Comparison of ENCODE assay signal across 21 mouse cellular contexts in genomic region chr2:5203146-5203545, GRCm38 (mm10).
DNase-seq lines count a peak whose midpoint lies in the region; ATAC-seq lines count a peak whose summit lies in the region.
"Had no signal": no experiment of that assay in that cellular context is flagged by ENCODE, and none has a peak within 500 bp of the region (broad histone marks: within the 10 kb centered on the region; RNA-seq: fewer than 3 reads in every experiment).

No protein-coding gene starts in this region.

- H3K36me3 ChIP-seq in embryonic facial prominence, embryonic 14.5 days (ENCODE audit: control insufficient read depth, insufficient read depth, low read length) = no peaks in the 10 kb centered on the region
- H3K36me3 ChIP-seq in embryonic facial prominence, embryonic 10.5 days (replicated peaks) = no peaks in the 10 kb centered on the region
- no peaks in the 10 kb centered on the region for H3K36me3 ChIP-seq in embryonic facial prominence, embryonic 15.5 days
- H3K36me3 ChIP-seq: embryonic facial prominence, embryonic 13.5 days; forebrain, embryonic 10.5 days; forebrain, embryonic 12.5 days had no signal

- H3K9ac ChIP-seq in embryonic facial prominence, embryonic 14.5 days (ENCODE audit: low read depth, low read length) = no peak overlapping the region
- no peak overlapping the region for H3K9ac ChIP-seq in embryonic facial prominence, embryonic 15.5 days
- H3K9ac ChIP-seq: embryonic facial prominence, embryonic 13.5 days; forebrain, embryonic 12.5 days had no signal

- DNase-seq in embryonic facial prominence, embryonic 14.5 days (ENCODE audit: low spot score) = peak; percentile 60
- DNase-seq in embryonic facial prominence, embryonic 10.5 days (ENCODE audit: low spot score) = no peak
- DNase-seq in 3T3-L1 (ENCODE audit: low read depth, low spot score) = peak; percentile 23
- DNase-seq in right cerebral cortex, adult 18-20 months = no peak
- DNase-seq: adrenal gland, adult 8-10 months; adrenal gland, postnatal 14 days; adrenal gland, postnatal 36 days; cerebellum, adult 11-12 months; cerebellum, adult 2 months; cerebellum, adult 9-10 months; cerebellum, postnatal 10 days; cerebellum, postnatal 25 days had no signal

- peaks cover 4% of the 10 kb centered on the region; the same call in 1 of the 2 replicates for H3K4me1 ChIP-seq in embryonic facial prominence, embryonic 14.5 days (ENCODE audit: control insufficient read depth, insufficient read depth, low read length)
- 0 out of 2 replicates have a peak, but pooled peaks cover 3% of the 10 kb centered on the region for H3K4me1 ChIP-seq in embryonic facial prominence, embryonic 10.5 days
- peaks cover 25% of the 10 kb centered on the region for H3K4me1 ChIP-seq in embryonic facial prominence, embryonic 15.5 days
- H3K4me1 ChIP-seq: forebrain, embryonic 10.5 days; forebrain, embryonic 12.5 days had no signal

- no peak overlapping the region for H3K4me3 ChIP-seq in embryonic facial prominence, embryonic 14.5 days (ENCODE audit: low read depth, low read length)
- H3K4me3 ChIP-seq in embryonic facial prominence, embryonic 10.5 days = no peak overlapping the region
- no peak overlapping the region for H3K4me3 ChIP-seq in embryonic facial prominence, embryonic 15.5 days (replicated peaks)
- H3K4me3 ChIP-seq: embryonic facial prominence, embryonic 13.5 days; erythroblast, embryonic 14.5 days; forebrain, embryonic 10.5 days; forebrain, embryonic 12.5 days had no signal

- no peaks in the 10 kb centered on the region for H3K27me3 ChIP-seq in embryonic facial prominence, embryonic 14.5 days (replicated peaks; ENCODE audit: control insufficient read depth, insufficient read depth, low read length)
- no peaks in the 10 kb centered on the region for H3K27me3 ChIP-seq in embryonic facial prominence, embryonic 10.5 days (replicated peaks; ENCODE audit: low read depth, poor library complexity, severe bottlenecking)
- H3K27me3 ChIP-seq in embryonic facial prominence, embryonic 15.5 days = no peaks in the 10 kb centered on the region
- H3K27me3 ChIP-seq: embryonic facial prominence, embryonic 13.5 days; forebrain, embryonic 12.5 days; Patski had no signal

- H3K9me3 ChIP-seq in embryonic facial prominence, embryonic 14.5 days (ENCODE audit: control insufficient read depth, low read length) = no peaks in the 10 kb centered on the region
- H3K9me3 ChIP-seq in embryonic facial prominence, embryonic 10.5 days = no peaks in the 10 kb centered on the region
- H3K9me3 ChIP-seq in embryonic facial prominence, embryonic 15.5 days (replicated peaks) = no peaks in the 10 kb centered on the region
- H3K9me3 ChIP-seq: embryonic facial prominence, embryonic 13.5 days; forebrain, embryonic 10.5 days; forebrain, embryonic 12.5 days had no signal

- no peak for ATAC-seq in embryonic facial prominence, embryonic 14.5 days (ENCODE audit: low read depth)
- no peak for ATAC-seq in embryonic facial prominence, embryonic 15.5 days (ENCODE audit: insufficient number of reproducible peaks, low FRiP score, low TSS enrichment, low read depth)
- ATAC-seq: activated CD4-positive, CD25-positive, alpha-beta regulatory T cell, adult 4 months; forebrain, embryonic 14.5 days; forebrain, embryonic 16.5 days; Patski had no signal

- 52% methylated on average over 1 of the region's 1 CpGs for WGBS in embryonic facial prominence, embryonic 14.5 days
- WGBS in embryonic facial prominence, embryonic 10.5 days = 70% methylated on average over 1 of the region's 1 CpGs
- WGBS in embryonic facial prominence, embryonic 15.5 days = 41% methylated on average over 1 of the region's 1 CpGs

- H3K4me2 ChIP-seq in embryonic facial prominence, embryonic 14.5 days (ENCODE audit: low read depth, low read length) = no peak overlapping the region
- no peak overlapping the region for H3K4me2 ChIP-seq in embryonic facial prominence, embryonic 15.5 days (replicated peaks)
- H3K4me2 ChIP-seq: embryonic facial prominence, embryonic 13.5 days; forebrain, embryonic 12.5 days had no signal

- no peak overlapping the region for H3K27ac ChIP-seq in embryonic facial prominence, embryonic 14.5 days (replicated peaks; ENCODE audit: low read depth, low read length)
- H3K27ac ChIP-seq in embryonic facial prominence, embryonic 10.5 days (replicated peaks) = no peak overlapping the region
- 0 out of 2 replicates have a peak overlapping the region, but pooled peaks have one; percentile 39 for H3K27ac ChIP-seq in embryonic facial prominence, embryonic 15.5 days (replicated peaks)
- H3K27ac ChIP-seq: embryonic facial prominence, embryonic 13.5 days; forebrain, embryonic 10.5 days; forebrain, embryonic 12.5 days had no signal

Comparison
In these comparisons a context has a peak if more than half of its experiments do, and no peak if none do; other contexts are left out.
1. DNase-seq: peak in embryonic facial prominence, embryonic 14.5 days (single experiment) and 3T3-L1 (single experiment); none in embryonic facial prominence, embryonic 10.5 days (single experiment) and right cerebral cortex, adult 18-20 months (single experiment).